Mouse (Mus musculus) heart, embryonic 14.5 days (tissue): ENCODE results near the gene Ywhae. TPM values are rescaled to one million over a fixed set of nuclear protein-coding genes. Genes with fewer than 3 reads are reported as not detected.

Source experiments
- ATAC-seq: fragments of 200-750 bp; cut with Nextera tagmentation; 2 replicates; pipeline ENCODE4 v1.8.0; 2017; ENCODE audit warnings: low read depth, moderate TSS enrichment; ENCODE audit not compliant: insufficient number of reproducible peaks, insufficient read depth, low FRiP score
- H3K27ac ChIP-seq, 2 experiments: fragments of 200-500 bp in 1 of 2; fragments of 300-500 bp in 1 of 2; sonication (generic) in 1 of 2; replicated peaks in 1 of 2; 2 replicates each; pipeline ENCODE4 v1.5.1; 2012 to 2014; ENCODE audit warnings: low read depth in 2 of 2, low read length in 2 of 2, control low read depth in 1 of 2, mild to moderate bottlenecking in 1 of 2, mixed read lengths in 1 of 2; ENCODE audit not compliant: control insufficient read depth in 1 of 2, insufficient read depth in 1 of 2
- H3K27me3 ChIP-seq: fragments of 300-500 bp; sonication (generic); 2 replicates; pipeline ENCODE4 v1.6.1; 2014; ENCODE audit warnings: mild to moderate bottlenecking, low read length, control low read depth; ENCODE audit not compliant: control insufficient read depth, insufficient read depth
- H3K36me3 ChIP-seq: fragments of 300-500 bp; sonication (generic); 2 replicates; pipeline ENCODE4 v1.6.1; 2014; ENCODE audit warnings: mild to moderate bottlenecking, control low read depth, low read length, mixed read lengths; ENCODE audit not compliant: control insufficient read depth, insufficient read depth
- H3K4me1 ChIP-seq, 2 experiments: fragments of 200-500 bp in 1 of 2; fragments of 300-500 bp in 1 of 2; sonication (generic) in 1 of 2; 2 replicates each; pipeline ENCODE4 v1.6.1; 2012 to 2014; ENCODE audit warnings: low read length in 2 of 2, control low read depth in 1 of 2, mixed read lengths in 1 of 2; ENCODE audit not compliant: control insufficient read depth in 2 of 2, insufficient read depth in 2 of 2
- H3K4me2 ChIP-seq: fragments of 300-500 bp; sonication (generic); 2 replicates; pipeline ENCODE4 v1.6.1; 2014; ENCODE audit warnings: mild to moderate bottlenecking, low read length
- H3K4me3 ChIP-seq, 2 experiments: fragments of 200-500 bp in 1 of 2; fragments of 300-500 bp in 1 of 2; sonication (generic) in 1 of 2; 2 replicates each; pipeline ENCODE4 v1.5.1; 2012 to 2014; ENCODE audit warnings: low read length in 2 of 2, mild to moderate bottlenecking in 2 of 2, control low read depth in 1 of 2, low read depth in 1 of 2, moderate library complexity in 1 of 2; ENCODE audit not compliant: control insufficient read depth in 1 of 2, insufficient read depth in 1 of 2
- H3K9ac ChIP-seq: fragments of 300-500 bp; sonication (generic); 2 replicates; pipeline ENCODE4 v1.6.1; 2014; ENCODE audit warnings: mild to moderate bottlenecking, low read length
- H3K9me3 ChIP-seq: fragments of 300-500 bp; sonication (generic); 2 replicates; pipeline ENCODE4 v1.6.1; 2016; ENCODE audit warnings: low read length, control low read depth; ENCODE audit not compliant: control insufficient read depth
- WGBS: fragments of 180-500 bp; shearing (Covaris S2); extraction: QIAGEN DNeasy Blood & Tissue Kit; methylation state at CpG from one replicate; pipeline ENCODE4 v1.1.7; 2014; 5-methylcytosine and 5-hydroxymethylcytosine counted together
- polyA plus RNA-seq: library from polyadenylated mRNA; unstranded; fragments of >200 nt; fragmentation: Nextera tagmentation; extraction: Ambion mirVana; gene quantifications from 2 replicates; pipeline ENCODE4 v1.2.1, GENCODE M21; 2014

Gene Ywhae
- polyA plus RNA-seq, 1 experiment from 2014 or later, result 732 TPM

- Histone ChIP-seq H3K36me3 (peaks cover 94% of the 10 kb centered on the region), H3K4me2 (no peak overlapping the region), H3K27ac (no peak overlapping the region), H3K4me3 (no peak overlapping the region), H3K9me3 (no peaks in the 10 kb centered on the region), H3K27me3 (no peaks in the 10 kb centered on the region), H3K9ac (no peak overlapping the region), H3K4me1 (no peaks in the 10 kb centered on the region)
- no peak for ATAC-seq
- WGBS, result 93% methylated on average over 5 of the region's 5 CpGs
These were observed 28.1 kb downstream of the Ywhae start for GRCm38 (mm10) chr11:75760785-75761184.

- H3K4me2 ChIP-seq, result no peak overlapping the region
- WGBS, result 80% methylated on average over 2 of the region's 2 CpGs
- H3K9me3 ChIP-seq, result no peaks in the 10 kb centered on the region
- H3K9ac ChIP-seq, result no peak overlapping the region
- no peak overlapping the region for H3K4me3 ChIP-seq
- H3K4me1 ChIP-seq, result no peaks in the 10 kb centered on the region
- peaks cover 94% of the 10 kb centered on the region for H3K36me3 ChIP-seq
- no peaks in the 10 kb centered on the region for H3K27me3 ChIP-seq
- no peak for ATAC-seq
- no peak overlapping the region for H3K27ac ChIP-seq
These were observed 30.0 kb downstream of the Ywhae start for GRCm38 (mm10) chr11:75762708-75763107.

DNA sequence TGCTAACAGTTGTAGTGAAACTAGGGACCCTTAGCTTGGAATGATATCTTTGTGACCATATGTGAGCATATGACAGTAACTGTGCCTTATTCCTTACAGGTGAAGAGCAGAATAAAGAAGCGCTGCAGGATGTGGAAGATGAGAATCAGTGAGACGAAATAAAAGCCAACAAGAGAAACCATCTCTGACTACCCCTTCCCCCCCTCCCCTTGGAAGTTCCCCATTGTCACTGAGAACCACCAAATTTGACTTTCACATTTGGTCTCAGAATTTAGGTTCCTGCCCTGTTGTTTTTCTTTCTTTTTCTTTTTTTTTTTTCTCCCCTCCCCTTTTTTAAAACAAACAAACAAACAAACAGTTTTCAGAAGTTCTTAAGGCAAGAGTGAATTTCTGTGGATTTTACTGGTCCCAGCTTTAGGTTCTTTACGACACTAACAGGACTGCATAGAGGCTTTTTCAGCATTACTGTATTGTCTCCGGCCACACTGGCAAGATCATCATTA, 31.9 kb downstream of the Ywhae start:
- ATAC-seq, result no peak
- H3K27ac ChIP-seq, result no peak overlapping the region
- 87% methylated on average over 4 of the region's 4 CpGs for WGBS
- no peak overlapping the region for H3K4me2 ChIP-seq
- H3K9ac ChIP-seq, result no peak overlapping the region
- no peaks in the 10 kb centered on the region for H3K9me3 ChIP-seq
- no peaks in the 10 kb centered on the region for H3K27me3 ChIP-seq
- no peak overlapping the region for H3K4me3 ChIP-seq
- H3K36me3 ChIP-seq, result peaks cover 81% of the 10 kb centered on the region
- H3K4me1 ChIP-seq, result peaks cover under 1 to 8% of the 10 kb centered on the region in 2 experiments; a peak in 1 of 4 replicates

GRCm38 (mm10) chr11:75765161-75765560, 32.5 kb downstream of the Ywhae start:
- ATAC-seq, result no peak
- peaks cover 75% of the 10 kb centered on the region for H3K36me3 ChIP-seq

GRCm38 (mm10) chr11:75767014-75767413, 34.3 kb downstream of the Ywhae start:
- Histone ChIP-seq H3K9ac (no peak overlapping the region), H3K27ac (no peak overlapping the region), H3K4me2 (no peak overlapping the region), H3K9me3 (no peaks in the 10 kb centered on the region), H3K4me1 (peaks cover 2 to 9% of the 10 kb centered on the region in 2 experiments; a peak in 1 of 4 replicates), H3K36me3 (peaks cover 57% of the 10 kb centered on the region), H3K4me3 (no peak overlapping the region), H3K27me3 (peaks cover 2% of the 10 kb centered on the region; the same call in 1 of the 2 replicates)
- ATAC-seq, result no peak
- 76% methylated on average over 2 of the region's 2 CpGs for WGBS

More at GRCm38 (mm10) chr11:75765161-75765560, 32.5 kb downstream of the Ywhae start:
- H3K9ac ChIP-seq, result no peak overlapping the region
- no peak overlapping the region for H3K27ac ChIP-seq
- no peaks in the 10 kb centered on the region for H3K9me3 ChIP-seq
- H3K4me3 ChIP-seq, result no peak overlapping the region
- H3K4me1 ChIP-seq, result peaks cover 2 to 9% of the 10 kb centered on the region in 2 experiments; a peak in 1 of 4 replicates
- 87% methylated on average over 8 of the region's 8 CpGs for WGBS
- no peaks in the 10 kb centered on the region for H3K27me3 ChIP-seq
- H3K4me2 ChIP-seq, result no peak overlapping the region

- Histone ChIP-seq H3K9me3 (no peaks in the 10 kb centered on the region), H3K36me3 (peaks cover 50% of the 10 kb centered on the region), H3K27ac (peak overlapping the region in 1 of 2 experiments; percentile 24; a peak in 1 of 4 replicates), H3K4me3 (0 out of 4 replicates have a peak overlapping the region, but pooled peaks of 1 of the 2 experiments have one; percentile 15), H3K4me2 (peak overlapping the region; percentile 57), H3K4me1 (peaks cover 2 to 9% of the 10 kb centered on the region in 2 experiments; a peak in 1 of 4 replicates), H3K27me3 (peaks cover 4% of the 10 kb centered on the region; the same call in 1 of the 2 replicates), H3K9ac (peak overlapping the region; percentile 6; the same call in 1 of the 2 replicates)
- 59% methylated on average over 6 of the region's 6 CpGs for WGBS
- ATAC-seq, result no peak
These were observed 35.7 kb downstream of the Ywhae start for GRCm38 (mm10) chr11:75768091-75768989.

GRCm38 (mm10) chr11:75769206-75769605, 36.5 kb downstream of the Ywhae start:
- H3K4me2 ChIP-seq, result peak overlapping the region; percentile 57
- no peaks in the 10 kb centered on the region for H3K9me3 ChIP-seq
- peaks cover 4% of the 10 kb centered on the region; the same call in 1 of the 2 replicates for H3K27me3 ChIP-seq
- WGBS, result 1% methylated on average over 23 of the region's 23 CpGs
- H3K36me3 ChIP-seq, result peaks cover 41% of the 10 kb centered on the region
- H3K4me3 ChIP-seq, result 0 out of 4 replicates have a peak overlapping the region, but pooled peaks of 1 of the 2 experiments have one; percentile 15
- H3K9ac ChIP-seq, result peak overlapping the region; percentile 54; the same call in 1 of the 2 replicates
- H3K4me1 ChIP-seq, result peaks cover 2 to 9% of the 10 kb centered on the region in 2 experiments; a peak in 1 of 4 replicates
- peak overlapping the region in 1 of 2 experiments; percentile 24; a peak in 2 of 4 replicates for H3K27ac ChIP-seq
- peak; percentile 82 for ATAC-seq
